23 mouse cellular contexts compared by ENCODE assay signal in genomic region chr14:48834416-48834815, GRCm38 (mm10).
DNase-seq lines count a peak whose midpoint lies in the region; ATAC-seq and TF ChIP-seq lines count a peak whose summit lies in the region.
"Had no signal": no experiment of that assay in that cellular context is flagged by ENCODE, and none has a peak within 500 bp of the region (broad histone marks: within the 10 kb centered on the region; RNA-seq: fewer than 3 reads in every experiment).

No protein-coding gene starts in this region.

- peak; percentile 37 for DNase-seq in forebrain, embryonic 14.5 days (ENCODE audit: low spot score)
- DNase-seq in forebrain, postnatal 0 days: no peak
- DNase-seq in heart, adult 11 months: peak; percentile 73
- no peak for DNase-seq in heart, postnatal 4 days
- DNase-seq in midbrain, embryonic 11.5 days (ENCODE audit: low spot score, missing footprints): peak; percentile 45
- peak; percentile 57 for DNase-seq in brain, embryonic 14.5 days (ENCODE audit: low read depth)
- DNase-seq: adrenal gland, adult 2 months; adrenal gland, adult 8-10 months; adrenal gland, postnatal 10 days; adrenal gland, postnatal 14 days; adrenal gland, postnatal 25 days; adrenal gland, postnatal 36 days; B cell, adult 2 months; cerebellum, adult 11 months; cerebellum, adult 11-12 months; cerebellum, adult 18-20 months had no signal

- no peak for TF ChIP-seq CTCF in forebrain, postnatal 0 days (IDR thresholded peaks at IDR 0.05; ENCODE audit: low read depth)
- TF ChIP-seq CTCF in brain, embryonic 14.5 days (IDR thresholded peaks at IDR 0.05; ENCODE audit: borderline replicate concordance, extremely low read depth, insufficient read depth, insufficient read length): no peak

- H3K27me3 ChIP-seq in forebrain, embryonic 14.5 days (replicated peaks; ENCODE audit: control insufficient read depth, insufficient read depth, low read length): no peaks in the 10 kb centered on the region
- no peaks in the 10 kb centered on the region for H3K27me3 ChIP-seq in forebrain, postnatal 0 days (ENCODE audit: insufficient read depth, low read length)
- H3K27me3 ChIP-seq in midbrain, embryonic 11.5 days (ENCODE audit: control insufficient read depth, insufficient read depth, low read length): no peaks in the 10 kb centered on the region
- H3K27me3 ChIP-seq in midbrain, embryonic 16.5 days (ENCODE audit: control insufficient read depth, insufficient read depth, low read depth, low read length): no peaks in the 10 kb centered on the region
- no peaks in the 10 kb centered on the region for H3K27me3 ChIP-seq in neural tube, embryonic 15.5 days (replicated peaks)
- H3K27me3 ChIP-seq: CH12.LX, Patski had no signal

- ATAC-seq in forebrain, embryonic 14.5 days: no peak
- ATAC-seq in forebrain, postnatal 0 days: no peak
- no peak for ATAC-seq in midbrain, embryonic 11.5 days (ENCODE audit: low FRiP score)
- ATAC-seq in midbrain, embryonic 16.5 days: no peak
- no peak for ATAC-seq in neural tube, embryonic 15.5 days (ENCODE audit: low FRiP score)
- ATAC-seq: activated CD4-positive, CD25-positive, alpha-beta regulatory T cell, adult 4 months; CD4-positive, CD25-positive, alpha-beta regulatory T cell, adult 4 months; Patski had no signal

- no peaks in the 10 kb centered on the region for H3K9me3 ChIP-seq in forebrain, embryonic 14.5 days (replicated peaks; ENCODE audit: control insufficient read depth, low read length)
- no peaks in the 10 kb centered on the region for H3K9me3 ChIP-seq in forebrain, postnatal 0 days (ENCODE audit: low read length)
- H3K9me3 ChIP-seq in midbrain, embryonic 11.5 days (ENCODE audit: control insufficient read depth, low read length): no peaks in the 10 kb centered on the region
- H3K9me3 ChIP-seq in midbrain, embryonic 16.5 days (replicated peaks; ENCODE audit: control insufficient read depth, low read length, poor library complexity, severe bottlenecking): no peaks in the 10 kb centered on the region
- H3K9me3 ChIP-seq in neural tube, embryonic 15.5 days (replicated peaks): no peaks in the 10 kb centered on the region
- H3K9me3 ChIP-seq: G1E had no signal

- 0 out of 2 replicates have a peak, but pooled peaks cover 2% of the 10 kb centered on the region for H3K4me1 ChIP-seq in forebrain, embryonic 14.5 days (ENCODE audit: control insufficient read depth, insufficient read depth, low read length)
- H3K4me1 ChIP-seq in forebrain, postnatal 0 days (ENCODE audit: insufficient read depth): no peaks in the 10 kb centered on the region
- H3K4me1 ChIP-seq in midbrain, embryonic 11.5 days (ENCODE audit: control insufficient read depth, insufficient read depth, low read length): no peaks in the 10 kb centered on the region
- no peaks in the 10 kb centered on the region; the same call in 1 of the 2 replicates for H3K4me1 ChIP-seq in midbrain, embryonic 16.5 days (ENCODE audit: control insufficient read depth, insufficient read depth, low read length)
- H3K4me1 ChIP-seq in neural tube, embryonic 15.5 days: peaks cover 5% of the 10 kb centered on the region; the same call in 1 of the 2 replicates

- 89% methylated on average over 2 of the region's 2 CpGs for WGBS in forebrain, embryonic 14.5 days
- 95% methylated on average over 2 of the region's 2 CpGs for WGBS in forebrain, postnatal 0 days
- WGBS in midbrain, embryonic 11.5 days: 97% methylated on average over 2 of the region's 2 CpGs
- WGBS in midbrain, embryonic 16.5 days: 94% methylated on average over 2 of the region's 2 CpGs
- WGBS in neural tube, embryonic 15.5 days: 92% methylated on average over 2 of the region's 2 CpGs

- no peak overlapping the region for H3K4me2 ChIP-seq in forebrain, embryonic 14.5 days (ENCODE audit: low read length)
- H3K4me2 ChIP-seq in forebrain, postnatal 0 days (ENCODE audit: low read depth): no peak overlapping the region
- H3K4me2 ChIP-seq in midbrain, embryonic 11.5 days: no peak overlapping the region
- H3K4me2 ChIP-seq in midbrain, embryonic 16.5 days (ENCODE audit: low read length): no peak overlapping the region
- no peak overlapping the region for H3K4me2 ChIP-seq in neural tube, embryonic 15.5 days

- TF ChIP-seq POLR2A in brain, embryonic 14.5 days (IDR thresholded peaks at IDR 0.05; ENCODE audit: borderline replicate concordance, extremely low read depth, insufficient read depth, insufficient read length, poor library complexity, severe bottlenecking): no peak

- no peaks in the 10 kb centered on the region for H3K36me3 ChIP-seq in forebrain, embryonic 14.5 days (ENCODE audit: control insufficient read depth, insufficient read depth, low read length)
- H3K36me3 ChIP-seq in forebrain, postnatal 0 days (ENCODE audit: insufficient read depth): no peaks in the 10 kb centered on the region
- no peaks in the 10 kb centered on the region for H3K36me3 ChIP-seq in midbrain, embryonic 11.5 days (ENCODE audit: control insufficient read depth, insufficient read depth, low read length)
- H3K36me3 ChIP-seq in midbrain, embryonic 16.5 days (ENCODE audit: control insufficient read depth, insufficient read depth, low read length): no peaks in the 10 kb centered on the region
- H3K36me3 ChIP-seq in neural tube, embryonic 15.5 days: no peaks in the 10 kb centered on the region
- H3K36me3 ChIP-seq: G1E had no signal

- H3K9ac ChIP-seq in forebrain, embryonic 14.5 days (ENCODE audit: low read length): no peak overlapping the region
- H3K9ac ChIP-seq in forebrain, postnatal 0 days: no peak overlapping the region
- H3K9ac ChIP-seq in midbrain, embryonic 11.5 days (ENCODE audit: low read length): no peak overlapping the region
- H3K9ac ChIP-seq in midbrain, embryonic 16.5 days (ENCODE audit: low read depth, low read length): no peak overlapping the region
- H3K9ac ChIP-seq in neural tube, embryonic 15.5 days (replicated peaks): no peak overlapping the region

- no peak overlapping the region for H3K4me3 ChIP-seq in forebrain, embryonic 14.5 days (ENCODE audit: low read depth, low read length)
- no peak overlapping the region for H3K4me3 ChIP-seq in forebrain, postnatal 0 days (ENCODE audit: low read depth, low read length)
- H3K4me3 ChIP-seq in midbrain, embryonic 11.5 days (ENCODE audit: low read depth, low read length): no peak overlapping the region
- H3K4me3 ChIP-seq in midbrain, embryonic 16.5 days (ENCODE audit: low read depth, low read length): no peak overlapping the region
- no peak overlapping the region for H3K4me3 ChIP-seq in neural tube, embryonic 15.5 days (replicated peaks)

- no peak overlapping the region for H3K27ac ChIP-seq in forebrain, embryonic 14.5 days (ENCODE audit: low read depth, low read length)
- H3K27ac ChIP-seq in forebrain, postnatal 0 days (ENCODE audit: low read depth, low read length): no peak overlapping the region
- no peak overlapping the region for H3K27ac ChIP-seq in midbrain, embryonic 11.5 days (ENCODE audit: low read depth, low read length)
- no peak overlapping the region for H3K27ac ChIP-seq in midbrain, embryonic 16.5 days (ENCODE audit: low read length)
- H3K27ac ChIP-seq in neural tube, embryonic 15.5 days (replicated peaks): no peak overlapping the region

Comparison
In these comparisons a context has a peak if more than half of its experiments do, and no peak if none do; other contexts are left out.
1. DNase-seq: peak in forebrain, embryonic 14.5 days (single experiment), heart, adult 11 months (single experiment), midbrain, embryonic 11.5 days (single experiment) and brain, embryonic 14.5 days (single experiment); none in forebrain, postnatal 0 days (single experiment) and heart, postnatal 4 days (single experiment).